Mouse (Mus musculus): ENCODE measurements around the gene Hsd17b1.
"Not testable (repeated sequence)": the region's sequence is repeated elsewhere in the genome, so short reads cannot be mapped to it uniquely, and the experiment has no call there.

Hsd17b1 gene

GRCm38 (mm10) chr11:101085617-101086322 is 7.6 kb downstream of the Hsd17b1 start:
- no peak for DNase-seq (ENCODE audit: low spot score)

- no peak for DNase-seq (ENCODE audit: low spot score)
Measured at GRCm38 (mm10) chr11:101086323-101086674, 8.1 kb downstream of the Hsd17b1 start.

- DNase-seq (ENCODE audit: low spot score) = peak; percentile 90
Measured at GRCm38 (mm10) chr11:101086756-101087681, 8.8 kb downstream of the Hsd17b1 start, which contains the start of gene Mlx. Gene Mlx, plus strand, starts transcription at chr11:101087277.

- DNase-seq (ENCODE audit: low spot score) = no peak
Measured at GRCm38 (mm10) chr11:101087682-101088055, 9.5 kb downstream of the Hsd17b1 start.

GRCm38 (mm10) chr11:101089931-101090330 is 11.7 kb downstream of the Hsd17b1 start:
- DNase-seq (ENCODE audit: low spot score) = no peak

- no peak for DNase-seq (ENCODE audit: low spot score)
Measured at GRCm38 (mm10) chr11:101094930-101095313, 16.7 kb downstream of the Hsd17b1 start.

GRCm38 (mm10) chr11:101095314-101096024 is 17.3 kb downstream of the Hsd17b1 start, which contains the start of gene Psmc3ip:
Gene Psmc3ip, minus strand, starts transcription at chr11:101095436.
- DNase-seq (ENCODE audit: low spot score) = peak; percentile 91

GRCm38 (mm10) chr11:101098231-101098630 is 20.0 kb downstream of the Hsd17b1 start:
- DNase-seq (ENCODE audit: low spot score) = no peak

GRCm38 (mm10) chr11:101103011-101103410 is 24.8 kb downstream of the Hsd17b1 start:
- DNase-seq (ENCODE audit: low spot score) = no peak

- no peak for DNase-seq (ENCODE audit: low spot score)
Measured at GRCm38 (mm10) chr11:101109351-101109750, 31.1 kb downstream of the Hsd17b1 start.

GRCm38 (mm10) chr11:101110708-101111107 is 32.5 kb downstream of the Hsd17b1 start:
- DNase-seq (ENCODE audit: low spot score) = no peak

GRCm38 (mm10) chr11:101111178-101111577 is 33.0 kb downstream of the Hsd17b1 start:
- no peak for DNase-seq (ENCODE audit: low spot score)

GRCm38 (mm10) chr11:101112186-101112585 is 34.0 kb downstream of the Hsd17b1 start:
- DNase-seq (ENCODE audit: low spot score) = no peak

- peak; percentile 34 for DNase-seq (ENCODE audit: low spot score)
Measured at GRCm38 (mm10) chr11:101115564-101115963, 37.4 kb downstream of the Hsd17b1 start.

- no peak for DNase-seq (ENCODE audit: low spot score)
Measured at GRCm38 (mm10) chr11:101118105-101118504, 39.9 kb downstream of the Hsd17b1 start.

- no peak for DNase-seq (ENCODE audit: low spot score)
Measured at GRCm38 (mm10) chr11:101119131-101119760, 41.0 kb downstream of the Hsd17b1 start.

GRCm38 (mm10) chr11:101119761-101120544 is 41.7 kb downstream of the Hsd17b1 start, which contains the start of the genes Retreg3 and Tubg1:
Gene Retreg3, minus strand, starts transcription at chr11:101119893.
Gene Tubg1, plus strand, starts transcription at chr11:101119938.
- DNase-seq (ENCODE audit: low spot score) = peak; percentile 99

GRCm38 (mm10) chr11:101120545-101121188 is 42.5 kb downstream of the Hsd17b1 start:
- no peak for DNase-seq (ENCODE audit: low spot score)

- not testable (repeated sequence) for DNase-seq (ENCODE audit: low spot score)
Measured at GRCm38 (mm10) chr11:101124494-101124893, 46.3 kb downstream of the Hsd17b1 start.

GRCm38 (mm10) chr11:101125008-101125407 is 46.8 kb downstream of the Hsd17b1 start:
- DNase-seq (ENCODE audit: low spot score) = not testable (repeated sequence)

Measured in left cerebral cortex, adult 11 months (tissue).